Mouse (Mus musculus): Measurements from ENCODE around the gene Gucy2c.
A peak's percentile ranks its signal among the peaks of the same experiment; 100 is the strongest.

The Gucy2c gene

DNA sequence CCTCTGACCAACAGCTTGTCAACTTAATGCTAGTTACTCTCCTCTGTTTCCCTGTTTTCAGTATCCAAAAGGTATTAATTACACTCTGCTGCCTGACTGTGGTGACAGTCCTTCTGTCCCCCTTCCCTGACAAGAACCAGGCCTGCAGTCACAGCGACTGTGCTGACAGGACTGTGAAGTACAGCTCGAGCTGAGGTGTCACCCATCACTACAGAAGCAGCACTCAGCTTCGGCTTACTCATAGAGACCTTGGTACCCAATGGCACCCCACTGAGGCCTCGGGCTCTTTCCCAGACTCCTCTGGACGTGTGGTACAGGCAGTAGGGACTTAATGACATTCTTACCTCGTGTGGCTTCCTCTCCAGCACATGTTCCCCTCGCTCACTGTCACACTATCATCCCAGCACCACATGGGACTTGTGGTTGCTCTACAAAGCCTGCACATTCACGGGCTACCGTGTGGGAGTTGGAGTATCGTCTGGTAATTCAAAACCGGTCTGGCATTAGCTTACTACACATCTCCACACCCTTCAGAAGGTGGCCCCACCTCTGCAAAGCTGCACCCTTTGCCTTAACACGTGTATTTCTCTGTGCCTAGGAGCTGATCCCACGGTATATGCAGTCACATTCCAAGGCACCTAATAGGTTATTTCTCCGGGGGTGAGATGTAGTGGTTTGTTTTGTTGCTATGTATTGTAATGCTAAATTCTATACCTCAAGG lies 113.1 kb downstream of the Gucy2c start:
- DNase-seq (ENCODE audit: inconsistent ontology term) = no peak

DNA sequence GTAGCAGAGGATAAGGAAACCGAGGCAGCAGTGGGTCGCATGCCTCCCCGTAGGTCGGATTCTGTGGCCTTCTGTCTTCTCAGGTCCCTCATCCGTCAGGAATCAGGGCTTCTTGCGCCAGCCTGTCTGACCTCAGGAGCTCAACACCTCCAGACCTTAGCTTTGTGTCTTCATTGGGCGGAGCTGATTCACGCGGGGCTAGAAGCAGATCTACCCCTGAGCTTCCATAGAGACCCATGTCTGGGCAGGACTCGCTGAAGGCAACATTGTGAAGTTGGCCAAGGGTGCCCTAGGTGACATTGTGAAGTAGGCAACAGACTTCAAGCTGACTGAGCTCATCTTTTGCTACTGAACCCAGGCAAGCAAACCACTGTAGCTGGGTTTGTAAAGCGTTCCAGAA lies 119.5 kb downstream of the Gucy2c start:
- no peak for DNase-seq (ENCODE audit: inconsistent ontology term)

DNA sequence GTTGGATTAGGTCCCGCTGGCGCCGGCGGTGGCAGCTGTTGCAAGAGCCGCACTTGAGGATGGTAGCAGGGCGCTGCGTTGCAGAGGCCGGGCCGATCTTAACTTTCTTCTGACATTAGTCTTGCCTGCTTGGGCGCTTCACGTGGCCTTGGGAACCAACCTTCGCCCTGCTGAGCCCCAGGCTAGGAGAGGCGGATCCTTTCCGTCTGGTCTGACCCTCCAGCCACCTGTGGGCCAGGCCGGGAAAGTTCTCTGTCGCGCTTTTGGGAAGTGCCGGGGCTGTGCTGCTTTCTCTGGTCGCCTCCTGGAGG lies 119.9 kb downstream of the Gucy2c start, which contains the start of gene Plbd1:
Gene Plbd1, minus strand, starts transcription at position 223 of the 311 bp plus-strand sequence.
- peak; percentile 65 for DNase-seq (ENCODE audit: inconsistent ontology term)

DNA sequence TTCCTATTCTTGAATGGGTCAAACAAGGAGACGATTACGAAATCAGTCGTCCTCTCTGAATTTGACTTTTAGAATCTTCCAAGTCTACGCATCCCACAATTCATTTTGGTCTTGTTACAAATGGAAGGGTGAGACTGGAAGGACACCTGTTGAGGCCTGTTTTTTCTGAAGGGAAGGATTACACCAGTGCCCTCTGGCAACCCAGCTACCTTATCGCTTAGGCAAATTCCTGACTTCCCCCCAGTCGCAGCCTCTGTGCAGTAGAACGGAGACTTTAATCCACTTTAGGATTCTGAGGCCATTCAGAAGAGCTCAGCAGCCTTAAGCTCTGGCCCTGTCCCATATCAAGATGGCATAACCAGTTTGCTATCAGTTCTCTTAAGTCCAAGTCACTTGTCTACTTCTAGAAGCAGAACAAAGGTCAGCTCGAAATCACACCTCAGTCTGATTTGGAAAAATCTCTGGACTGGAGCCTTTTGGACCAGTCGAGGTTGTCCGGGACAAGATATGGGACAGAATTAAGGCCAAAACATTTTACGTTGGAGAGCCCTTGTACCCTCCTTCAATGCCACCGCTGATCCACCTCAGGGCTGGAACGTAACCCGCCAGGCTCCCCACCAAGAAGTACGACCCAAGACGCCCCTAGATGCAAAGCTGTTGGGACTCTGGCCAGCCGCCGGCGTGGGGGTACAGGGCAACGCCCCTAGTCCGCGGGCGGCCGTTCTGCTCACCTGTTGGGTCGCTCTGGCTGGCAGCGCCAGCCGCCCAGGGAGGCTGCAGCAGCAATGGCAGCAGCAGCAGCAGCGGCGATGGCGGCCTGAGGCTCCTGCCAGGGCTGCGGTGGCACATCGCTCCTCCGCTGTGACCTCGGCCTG lies 120.5 kb downstream of the Gucy2c start:
- peak; percentile 3 for DNase-seq (ENCODE audit: inconsistent ontology term)

DNA sequence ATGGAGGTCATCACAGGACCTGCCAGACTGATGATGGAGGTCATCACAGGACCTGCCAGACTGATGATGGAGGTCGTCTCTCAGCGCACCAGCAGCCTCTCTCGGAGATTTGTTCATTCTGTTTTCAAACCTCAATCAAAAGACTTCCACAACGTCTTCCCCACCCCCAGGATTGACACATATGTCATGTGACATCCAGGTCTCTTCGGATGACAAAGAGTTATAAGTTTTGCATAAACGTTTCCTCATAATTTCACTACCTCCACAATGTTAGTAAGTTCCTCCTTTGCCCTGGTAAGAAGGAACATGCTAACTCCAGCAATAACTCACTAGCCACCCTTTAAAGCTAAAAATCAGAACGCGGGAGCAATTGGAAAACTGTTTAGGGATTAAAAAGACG lies 122.3 kb downstream of the Gucy2c start:
- no peak for DNase-seq (ENCODE audit: inconsistent ontology term)

DNA sequence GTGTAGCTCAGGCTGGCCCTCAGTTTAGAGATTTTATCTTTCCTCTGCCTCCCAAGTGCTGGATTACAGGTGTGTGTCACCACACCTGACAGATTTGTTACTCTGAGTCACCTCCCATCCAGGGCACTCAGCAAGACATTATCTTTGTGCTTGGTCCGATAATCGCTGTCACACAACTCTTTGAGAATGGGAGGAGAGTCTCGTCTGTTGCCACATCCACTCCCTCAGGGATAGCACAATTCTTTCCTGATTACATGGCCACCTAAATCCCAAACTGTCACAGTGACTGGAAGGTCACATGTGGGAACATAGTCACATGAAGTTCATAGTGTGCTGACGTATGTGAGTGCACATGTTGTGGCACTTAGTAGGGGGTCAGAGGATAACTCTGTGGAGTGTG lies 123.3 kb downstream of the Gucy2c start:
- no peak for DNase-seq (ENCODE audit: inconsistent ontology term)

DNA sequence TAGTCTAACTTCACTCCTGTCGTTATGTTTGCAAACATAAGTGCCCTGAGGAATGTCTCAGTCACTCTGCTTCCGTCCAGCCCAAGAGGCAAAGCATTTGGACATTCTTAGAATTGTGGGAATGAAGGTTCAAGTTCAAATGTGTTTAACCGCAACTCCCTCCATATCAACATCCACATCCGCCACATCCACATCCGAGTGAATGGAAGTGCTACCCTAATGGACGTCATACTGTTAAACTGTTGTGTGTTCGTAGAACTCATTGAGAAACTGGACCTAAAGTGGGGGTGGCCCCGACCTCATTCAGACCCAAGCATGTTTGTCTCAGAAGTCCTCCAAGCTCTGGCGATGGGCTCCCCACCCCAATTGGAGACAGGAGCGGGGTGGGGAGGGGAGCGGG lies 125.8 kb downstream of the Gucy2c start:
- DNase-seq (ENCODE audit: inconsistent ontology term) = no peak

DNA sequence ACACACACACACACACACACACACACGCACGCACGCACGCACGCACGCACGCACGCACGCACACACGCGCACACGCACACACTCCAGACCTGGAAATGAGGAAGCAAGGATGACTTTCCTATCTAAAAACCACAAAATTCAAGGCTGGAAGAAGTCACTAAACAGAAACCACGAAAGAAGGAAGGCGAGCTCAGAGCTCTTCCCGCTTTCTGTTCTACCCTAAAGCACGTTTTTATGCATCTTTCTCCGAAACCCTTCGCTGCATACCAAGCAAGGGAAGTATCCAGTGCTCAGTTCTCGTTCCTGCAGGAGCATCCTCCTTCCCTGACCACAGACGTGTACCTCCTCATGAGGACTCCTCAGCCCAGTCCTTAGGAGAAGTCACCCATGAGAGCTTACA lies 127.1 kb downstream of the Gucy2c start:
- DNase-seq (ENCODE audit: inconsistent ontology term) = no peak

DNA sequence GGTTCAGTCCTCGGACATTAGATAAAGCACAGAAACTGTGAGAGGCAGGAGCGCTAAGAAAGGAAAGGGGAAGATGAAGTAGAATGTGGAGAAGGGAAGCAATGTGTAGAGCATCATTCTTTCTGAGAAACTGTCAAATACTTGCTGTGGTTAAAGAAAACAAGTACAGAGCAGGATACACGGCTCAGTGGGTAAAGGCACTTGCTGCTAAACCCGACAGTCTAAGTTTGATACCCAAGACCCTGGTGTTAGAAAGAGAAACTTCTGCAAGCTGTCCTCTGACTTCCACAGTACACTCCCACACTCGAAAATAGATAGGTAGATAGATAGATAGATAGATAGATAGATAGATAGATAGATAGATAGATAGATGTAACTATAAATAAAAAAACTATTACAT lies 128.2 kb downstream of the Gucy2c start:
- DNase-seq (ENCODE audit: inconsistent ontology term) = no peak

DNA sequence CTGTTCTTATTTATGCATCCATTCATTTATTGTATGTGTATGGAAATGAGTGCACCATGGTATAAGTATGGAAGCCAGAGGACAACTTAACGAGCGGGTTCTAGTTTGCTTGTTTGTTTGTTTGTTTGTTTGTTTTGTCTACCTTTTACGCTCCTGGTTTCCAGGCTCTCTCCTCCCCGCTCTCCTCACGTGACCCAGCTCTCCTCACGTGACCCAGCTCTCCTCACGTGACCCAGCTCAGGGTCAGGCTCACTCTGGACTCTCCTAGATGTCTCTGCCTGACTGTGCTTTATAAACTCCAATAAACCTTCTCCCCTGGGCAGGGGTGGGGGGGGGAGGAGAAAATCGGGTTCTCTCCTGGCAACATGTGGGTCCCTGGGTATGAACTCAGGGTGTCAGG lies 130.9 kb downstream of the Gucy2c start:
- DNase-seq (ENCODE audit: inconsistent ontology term) = no peak

DNA sequence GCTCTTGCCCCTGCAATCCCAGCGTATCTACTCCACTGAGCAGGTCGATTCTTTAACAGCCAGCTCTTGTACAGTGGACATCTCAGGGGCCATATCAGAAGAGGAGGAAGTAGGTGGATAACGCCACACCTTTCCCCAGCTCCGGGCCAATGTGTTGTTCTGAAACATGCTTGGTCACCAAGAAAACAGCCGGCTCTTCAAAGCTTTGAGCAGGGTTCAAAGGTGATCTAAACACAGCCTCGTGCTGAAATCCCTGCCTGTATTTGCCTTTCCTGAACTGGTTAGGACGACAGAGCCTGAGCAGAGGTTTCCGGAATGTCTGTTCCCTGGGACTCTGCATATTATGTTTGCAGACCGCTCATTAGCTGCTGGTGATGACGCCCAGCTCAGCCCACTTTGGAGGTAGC lies 134.1 kb downstream of the Gucy2c start:
- DNase-seq (ENCODE audit: inconsistent ontology term) = no peak
